Mouse (Mus musculus) forebrain, embryonic 10.5 days (tissue): Measurements from ENCODE around the gene Trak1. TPM values are rescaled to one million over a fixed set of nuclear protein-coding genes. Genes with fewer than 3 reads are reported as not detected.
"Not testable (repeated sequence)": the region's sequence is repeated elsewhere in the genome, so short reads cannot be mapped to it uniquely, and the experiment has no call there.

ENCODE experiments used
- DNase-seq: peaks from one replicate; pipeline ENCODE4 v3.0.0-alpha.2; 2017; ENCODE audit warnings: low spot score; ENCODE audit errors: extremely low spot score
- H3K27ac ChIP-seq: fragments of 300-500 bp; sonication (generic); 2 replicates; pipeline ENCODE4 v1.5.1; 2016; ENCODE audit warnings: mild to moderate bottlenecking
- H3K27me3 ChIP-seq: fragments of 300-500 bp; sonication (generic); 2 replicates; pipeline ENCODE4 v1.6.1; 2016; ENCODE audit warnings: mild to moderate bottlenecking; ENCODE audit not compliant: poor library complexity, severe bottlenecking
- H3K36me3 ChIP-seq: fragments of 300-500 bp; sonication (generic); replicated peaks from 2 replicates; pipeline ENCODE4 v1.6.1; 2016; ENCODE audit warnings: mild to moderate bottlenecking, moderate library complexity
- H3K4me1 ChIP-seq: fragments of 300-500 bp; sonication (generic); 2 replicates; pipeline ENCODE4 v1.6.1; 2016
- H3K4me3 ChIP-seq: fragments of 300-500 bp; sonication (generic); 2 replicates; pipeline ENCODE4 v1.5.1; 2016; ENCODE audit warnings: mild to moderate bottlenecking, moderate library complexity
- H3K9me3 ChIP-seq: fragments of 300-500 bp; sonication (generic); 2 replicates; pipeline ENCODE4 v1.6.1; 2016; ENCODE audit warnings: mild to moderate bottlenecking, moderate library complexity
- WGBS: fragments of 180-500 bp; shearing (Covaris S2); methylation state at CpG from one replicate; pipeline ENCODE4 v1.1.7; 2016; 5-methylcytosine and 5-hydroxymethylcytosine counted together
- polyA plus RNA-seq: library from polyadenylated mRNA; unstranded; fragments of >200 nt; fragmentation: Nextera tagmentation; extraction: Ambion mirVana; gene quantifications from 2 replicates; pipeline ENCODE4 v1.2.1, GENCODE M21; 2016

The Trak1 gene
- polyA plus RNA-seq, 1 experiment from 2014 or later, result 27.4 TPM

DNA sequence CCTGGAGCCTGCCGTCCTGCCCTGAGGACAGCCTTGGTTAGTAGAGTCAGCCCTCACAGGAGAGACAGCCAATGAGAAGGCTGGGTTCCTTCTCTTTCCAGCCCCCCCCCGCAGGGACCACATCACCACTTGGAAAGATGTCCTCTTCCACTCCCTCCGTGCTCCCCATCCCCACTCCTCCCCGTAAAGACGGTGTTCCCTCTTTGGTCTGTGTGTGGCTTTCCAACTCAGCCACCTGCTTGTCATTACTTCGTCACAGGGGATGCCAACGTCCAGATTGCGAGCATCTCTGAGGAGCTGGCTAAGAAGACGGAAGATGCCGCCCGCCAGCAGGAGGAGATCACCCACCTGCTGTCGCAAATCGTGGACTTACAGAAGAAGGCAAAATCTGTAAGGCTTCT, 149.1 kb downstream of the Trak1 start:
- 92% methylated on average over 13 of the region's 13 CpGs for WGBS
- no peaks in the 10 kb centered on the region for H3K4me1 ChIP-seq
- peaks cover 100% of the 10 kb centered on the region for H3K36me3 ChIP-seq
- no peaks in the 10 kb centered on the region for H3K27me3 ChIP-seq
- no peaks in the 10 kb centered on the region for H3K9me3 ChIP-seq
- H3K27ac ChIP-seq, result no peak overlapping the region
- no peak for DNase-seq
- no peak overlapping the region for H3K4me3 ChIP-seq

DNA sequence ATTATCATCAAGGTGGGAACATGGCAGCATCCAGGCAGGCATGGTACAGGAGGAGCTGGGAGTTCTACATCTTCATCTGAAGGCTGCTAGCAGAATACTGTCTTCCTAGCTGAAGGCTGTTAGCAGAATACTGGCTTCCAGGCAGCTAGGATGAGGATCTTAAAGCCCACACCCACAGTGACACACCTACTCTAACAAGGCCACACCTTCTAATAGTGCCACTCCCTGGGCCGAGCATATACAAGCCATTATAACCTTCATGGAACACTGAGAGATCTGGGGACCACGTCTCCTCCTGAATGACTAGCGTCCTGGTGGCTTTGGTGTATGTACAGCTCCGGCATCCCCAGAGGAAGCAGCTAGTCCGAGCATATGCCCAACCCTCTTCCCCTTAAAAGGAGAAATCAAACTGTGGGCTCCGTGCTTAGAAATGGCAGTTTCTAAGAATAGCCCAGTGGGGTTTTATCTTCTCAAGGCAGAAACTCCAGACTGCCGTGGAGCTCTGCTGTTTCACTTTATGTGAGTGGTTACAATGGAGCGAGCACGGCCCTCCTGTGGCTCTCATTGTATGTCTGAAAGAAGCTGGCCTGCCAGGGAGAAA, 155.1 kb downstream of the Trak1 start:
- not testable (repeated sequence) for H3K27me3 ChIP-seq, H3K4me1 ChIP-seq, H3K27ac ChIP-seq, DNase-seq, H3K4me3 ChIP-seq, H3K9me3 ChIP-seq
- WGBS, result 63% methylated on average over 9 of the region's 9 CpGs
- peaks cover 100% of the 10 kb centered on the region for H3K36me3 ChIP-seq

GRCm38 (mm10) chr9:121454891-121455290, 157.6 kb downstream of the Trak1 start:
- Histone ChIP-seq H3K4me1 (peaks cover 3% of the 10 kb centered on the region; the same call in 1 of the 2 replicates), H3K27ac (no peak overlapping the region), H3K9me3 (no peaks in the 10 kb centered on the region), H3K36me3 (peaks cover 95% of the 10 kb centered on the region), H3K27me3 (no peaks in the 10 kb centered on the region), H3K4me3 (no peak overlapping the region)
- 94% methylated on average over 3 of the region's 3 CpGs for WGBS
- no peak for DNase-seq

- Histone ChIP-seq H3K27me3 (no peaks in the 10 kb centered on the region), H3K9me3 (no peaks in the 10 kb centered on the region), H3K4me3 (no peak overlapping the region), H3K36me3 (peaks cover 95% of the 10 kb centered on the region), H3K4me1 (peaks cover 3% of the 10 kb centered on the region; the same call in 1 of the 2 replicates), H3K27ac (no peak overlapping the region)
- WGBS, result 92% methylated on average over 13 of the region's 13 CpGs
- DNase-seq, result no peak
These were observed 159.6 kb downstream of the Trak1 start for GRCm38 (mm10) chr9:121456739-121457515.

DNA sequence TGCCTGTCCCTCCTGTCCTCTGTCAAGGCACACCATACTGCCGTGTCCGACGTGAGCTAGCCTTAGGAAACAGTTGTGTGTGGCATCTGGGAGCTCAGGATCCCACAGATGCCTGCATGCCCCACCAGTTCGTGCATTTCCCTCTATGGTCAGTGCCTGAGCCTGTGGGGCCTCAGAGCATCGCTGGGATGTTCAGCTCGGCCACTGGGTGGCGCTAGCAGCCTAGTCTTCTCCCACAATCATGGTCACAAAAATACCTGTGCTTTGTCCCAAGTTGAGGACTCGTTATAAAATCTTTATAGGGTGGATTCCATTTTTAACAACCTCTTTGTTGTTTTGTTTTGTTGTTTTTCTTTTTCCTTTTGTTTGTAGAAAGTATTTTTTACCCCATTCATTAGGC, 161.2 kb downstream of the Trak1 start:
- no peaks in the 10 kb centered on the region for H3K9me3 ChIP-seq
- no peaks in the 10 kb centered on the region for H3K27me3 ChIP-seq
- H3K4me1 ChIP-seq, result no peaks in the 10 kb centered on the region
- WGBS, result 28% methylated on average over 8 of the region's 8 CpGs
- peak; percentile 30 for DNase-seq
- H3K4me3 ChIP-seq, result no peak overlapping the region
- H3K27ac ChIP-seq, result no peak overlapping the region
- peaks cover 92% of the 10 kb centered on the region for H3K36me3 ChIP-seq

- H3K4me3 ChIP-seq, result no peak overlapping the region
- H3K9me3 ChIP-seq, result no peaks in the 10 kb centered on the region
- WGBS, result 81% methylated on average over 2 of the region's 2 CpGs
- H3K27me3 ChIP-seq, result no peaks in the 10 kb centered on the region
- H3K36me3 ChIP-seq, result peaks cover 91% of the 10 kb centered on the region
- no peak for DNase-seq
- H3K27ac ChIP-seq, result no peak overlapping the region
- no peaks in the 10 kb centered on the region for H3K4me1 ChIP-seq
These were observed 162.6 kb downstream of the Trak1 start for GRCm38 (mm10) chr9:121459950-121460349.

GRCm38 (mm10) chr9:121460527-121460926, 163.2 kb downstream of the Trak1 start:
- DNase-seq, result no peak
- Histone ChIP-seq H3K4me3 (no peak overlapping the region), H3K4me1 (no peaks in the 10 kb centered on the region), H3K27ac (no peak overlapping the region), H3K36me3 (peaks cover 91% of the 10 kb centered on the region), H3K27me3 (no peaks in the 10 kb centered on the region), H3K9me3 (no peaks in the 10 kb centered on the region)
- WGBS, result 83% methylated on average over 16 of the region's 16 CpGs

- no peak for DNase-seq
- Histone ChIP-seq H3K27ac (no peak overlapping the region; the same call in 1 of the 2 replicates), H3K9me3 (no peaks in the 10 kb centered on the region), H3K36me3 (peaks cover 90% of the 10 kb centered on the region), H3K4me1 (no peaks in the 10 kb centered on the region), H3K27me3 (no peaks in the 10 kb centered on the region), H3K4me3 (no peak overlapping the region)
- 83% methylated on average over 11 of the region's 11 CpGs for WGBS
These were observed 170.2 kb downstream of the Trak1 start for GRCm38 (mm10) chr9:121467460-121467859.

DNA sequence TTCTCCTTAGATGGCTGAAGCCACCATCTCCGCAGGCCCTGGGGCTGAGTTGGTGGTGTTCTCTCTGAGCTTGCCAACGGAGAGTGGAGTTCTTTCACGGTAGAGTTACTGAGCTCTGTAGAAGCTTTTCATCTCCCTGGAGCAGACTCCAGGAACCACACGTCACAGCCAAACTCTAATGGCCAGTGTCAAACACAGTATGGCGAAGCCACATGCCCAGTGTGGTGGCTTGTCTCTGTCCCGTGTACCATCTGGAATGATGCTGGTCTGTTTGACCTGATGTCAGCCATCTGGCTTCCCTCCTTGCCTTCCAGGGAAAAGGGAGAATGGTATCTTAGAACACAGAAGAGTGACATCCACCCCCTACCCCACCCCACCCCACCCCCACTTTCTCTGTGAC, 172.4 kb downstream of the Trak1 start:
- H3K4me3 ChIP-seq, result no peak overlapping the region
- no peak overlapping the region for H3K27ac ChIP-seq
- WGBS, result 84% methylated on average over 6 of the region's 6 CpGs
- H3K27me3 ChIP-seq, result no peaks in the 10 kb centered on the region
- H3K4me1 ChIP-seq, result no peaks in the 10 kb centered on the region
- H3K9me3 ChIP-seq, result no peaks in the 10 kb centered on the region
- H3K36me3 ChIP-seq, result peaks cover 93% of the 10 kb centered on the region
- no peak for DNase-seq

DNA sequence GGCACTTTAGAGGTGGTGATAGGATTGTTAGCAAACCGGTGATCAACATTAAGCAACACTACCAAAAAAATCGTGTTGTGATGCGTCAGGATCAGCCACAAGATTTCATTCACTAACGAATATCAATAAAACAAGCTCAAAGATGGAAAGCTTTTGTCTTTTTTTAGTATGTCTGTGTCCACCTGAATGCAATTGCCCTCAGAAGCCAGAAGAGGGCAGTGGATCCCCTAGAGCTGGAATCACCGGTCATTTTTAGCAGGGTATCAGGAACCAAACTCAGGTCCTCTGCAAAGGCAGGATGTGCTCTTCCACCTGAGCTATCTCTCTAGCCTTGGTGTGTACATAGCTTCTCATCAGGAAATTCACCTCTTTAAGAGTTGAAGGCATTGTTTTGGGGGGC, 177.5 kb downstream of the Trak1 start:
- DNase-seq, result no peak
- H3K4me1 ChIP-seq, result peaks cover 5% of the 10 kb centered on the region
- H3K4me3 ChIP-seq, result no peak overlapping the region
- H3K9me3 ChIP-seq, result no peaks in the 10 kb centered on the region
- no peaks in the 10 kb centered on the region for H3K27me3 ChIP-seq
- H3K27ac ChIP-seq, result no peak overlapping the region
- WGBS, result 88% methylated on average over 5 of the region's 5 CpGs
- peaks cover 54% of the 10 kb centered on the region for H3K36me3 ChIP-seq

GRCm38 (mm10) chr9:121475488-121476452, 178.5 kb downstream of the Trak1 start:
- H3K4me1 ChIP-seq, result peaks cover 5% of the 10 kb centered on the region
- DNase-seq, result no peak
- H3K27me3 ChIP-seq, result no peaks in the 10 kb centered on the region
- H3K9me3 ChIP-seq, result no peaks in the 10 kb centered on the region
- 83% methylated on average over 16 of the region's 16 CpGs for WGBS
- H3K4me3 ChIP-seq, result no peak overlapping the region
- peaks cover 45% of the 10 kb centered on the region for H3K36me3 ChIP-seq
- H3K27ac ChIP-seq, result no peak overlapping the region

DNA sequence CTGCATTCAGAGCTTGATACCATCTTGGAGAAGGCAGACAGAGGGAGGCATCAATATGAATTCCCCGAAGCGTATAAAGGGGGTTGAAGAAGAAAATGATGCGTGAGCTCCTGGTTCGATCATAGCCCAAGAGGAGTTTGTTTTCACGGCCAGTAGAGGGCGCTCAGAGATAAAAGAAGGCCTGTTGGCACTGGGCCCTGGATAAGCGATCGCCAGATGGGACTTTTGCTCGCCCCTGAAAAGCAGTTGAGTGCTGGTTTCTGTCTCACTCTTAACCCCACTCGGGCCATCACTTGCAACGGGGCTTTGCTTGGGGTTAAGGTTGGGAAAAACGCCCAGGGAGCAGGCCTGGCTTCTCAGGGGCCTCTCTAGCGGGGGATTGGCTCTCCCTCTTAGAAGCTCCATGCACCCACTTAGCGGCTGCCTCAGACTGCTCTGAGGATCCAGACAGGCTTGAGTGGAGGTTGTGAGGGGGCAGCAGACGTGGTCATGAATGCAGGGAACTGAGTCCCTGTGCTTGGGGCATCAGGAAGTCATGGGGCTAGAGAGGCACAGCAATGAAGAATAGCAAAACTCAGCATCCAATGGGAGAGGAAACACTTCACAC, 180.1 kb downstream of the Trak1 start:
- DNase-seq, result peak; percentile 77
- Histone ChIP-seq H3K4me1 (peaks cover 5% of the 10 kb centered on the region), H3K27ac (peak overlapping the region; percentile 65), H3K4me3 (no peak overlapping the region), H3K27me3 (no peaks in the 10 kb centered on the region), H3K36me3 (peaks cover 28% of the 10 kb centered on the region), H3K9me3 (no peaks in the 10 kb centered on the region)
- 22% methylated on average over 15 of the region's 15 CpGs for WGBS
